Mouse (Mus musculus): ENCODE results near the gene Hist1h2be. TPM values are rescaled to one million over a fixed set of nuclear protein-coding genes. Genes with fewer than 3 reads are reported as not detected.
A peak's percentile ranks its signal among the peaks of the same experiment; 100 is the strongest.
"Not testable (repeated sequence)": the region's sequence is repeated elsewhere in the genome, so short reads cannot be mapped to it uniquely, and the experiment has no call there.

The Hist1h2be gene
- polyA plus RNA-seq, 1 experiment from 2014 or later, result 1.8 TPM

GRCm38 (mm10) chr13:23539821-23540220 is 81.1 kb downstream of the Hist1h2be start:
- H3K9me3 ChIP-seq (ENCODE audit: control insufficient read depth, low read length); H3K4me3 ChIP-seq (ENCODE audit: control insufficient read depth in 1 of 2, insufficient read depth in 1 of 2, low read depth in 1 of 2, low read length in 2 of 2); H3K9ac ChIP-seq (ENCODE audit: low read length); H3K4me2 ChIP-seq (ENCODE audit: low read length); H3K27ac ChIP-seq (replicated peaks in 1 of 2; ENCODE audit: control insufficient read depth in 1 of 2, insufficient read depth in 1 of 2, low read depth in 2 of 2, low read length in 2 of 2); H3K27me3 ChIP-seq (ENCODE audit: control insufficient read depth, insufficient read depth, low read length); H3K36me3 ChIP-seq (ENCODE audit: control insufficient read depth, insufficient read depth, low read length); ATAC-seq (ENCODE audit: insufficient number of reproducible peaks, insufficient read depth, low FRiP score, low read depth): not testable (repeated sequence)
- peaks cover 0 to 13% of the 10 kb centered on the region in 2 experiments; a peak in 2 of 4 replicates for H3K4me1 ChIP-seq (ENCODE audit: control insufficient read depth in 2 of 2, insufficient read depth in 2 of 2, low read length in 2 of 2)
- 60% methylated on average over 1 of the region's 1 CpGs for WGBS

GRCm38 (mm10) chr13:23538249-23538648 is 82.7 kb downstream of the Hist1h2be start:
- Histone ChIP-seq H3K4me2 (ENCODE audit: low read length) (no peak overlapping the region), H3K9me3 (ENCODE audit: control insufficient read depth, low read length) (no peaks in the 10 kb centered on the region), H3K4me3 (ENCODE audit: control insufficient read depth in 1 of 2, insufficient read depth in 1 of 2, low read depth in 1 of 2, low read length in 2 of 2) (no peak overlapping the region), H3K27ac (replicated peaks in 1 of 2; ENCODE audit: control insufficient read depth in 1 of 2, insufficient read depth in 1 of 2, low read depth in 2 of 2, low read length in 2 of 2) (no peak overlapping the region), H3K27me3 (ENCODE audit: control insufficient read depth, insufficient read depth, low read length) (no peaks in the 10 kb centered on the region), H3K4me1 (ENCODE audit: control insufficient read depth in 2 of 2, insufficient read depth in 2 of 2, low read length in 2 of 2) (peaks cover 0 to 20% of the 10 kb centered on the region in 2 experiments; a peak in 3 of 4 replicates), H3K9ac (ENCODE audit: low read length) (no peak overlapping the region), H3K36me3 (ENCODE audit: control insufficient read depth, insufficient read depth, low read length) (no peaks in the 10 kb centered on the region)
- 87% methylated on average over 5 of the region's 5 CpGs for WGBS
- no peak for ATAC-seq (ENCODE audit: insufficient number of reproducible peaks, insufficient read depth, low FRiP score, low read depth)

GRCm38 (mm10) chr13:23537006-23537710 is 83.8 kb downstream of the Hist1h2be start:
- Histone ChIP-seq H3K36me3 (ENCODE audit: control insufficient read depth, insufficient read depth, low read length) (no peaks in the 10 kb centered on the region), H3K9ac (ENCODE audit: low read length) (peak overlapping the region; percentile 78; the same call in 1 of the 2 replicates), H3K4me1 (ENCODE audit: control insufficient read depth in 2 of 2, insufficient read depth in 2 of 2, low read length in 2 of 2) (peaks cover 5 to 28% of the 10 kb centered on the region in 2 experiments), H3K27me3 (ENCODE audit: control insufficient read depth, insufficient read depth, low read length) (no peaks in the 10 kb centered on the region), H3K9me3 (ENCODE audit: control insufficient read depth, low read length) (no peaks in the 10 kb centered on the region), H3K4me3 (ENCODE audit: control insufficient read depth in 1 of 2, insufficient read depth in 1 of 2, low read depth in 1 of 2, low read length in 2 of 2) (peak overlapping the region in 1 of 2 experiments; percentile 48; a peak in 2 of 4 replicates), H3K27ac (replicated peaks in 1 of 2; ENCODE audit: control insufficient read depth in 1 of 2, insufficient read depth in 1 of 2, low read depth in 2 of 2, low read length in 2 of 2) (no peak overlapping the region), H3K4me2 (ENCODE audit: low read length) (peak overlapping the region; percentile 71)
- ATAC-seq (ENCODE audit: insufficient number of reproducible peaks, insufficient read depth, low FRiP score, low read depth), result no peak
- 80% methylated on average over 3 of the region's 3 CpGs for WGBS

- Histone ChIP-seq H3K9me3 (ENCODE audit: control insufficient read depth, low read length) (no peaks in the 10 kb centered on the region), H3K4me2 (ENCODE audit: low read length) (peak overlapping the region; percentile 71), H3K4me3 (ENCODE audit: control insufficient read depth in 1 of 2, insufficient read depth in 1 of 2, low read depth in 1 of 2, low read length in 2 of 2) (peak overlapping the region; percentile 8 to 48; a peak in 3 of 4 replicates), H3K27ac (replicated peaks in 1 of 2; ENCODE audit: control insufficient read depth in 1 of 2, insufficient read depth in 1 of 2, low read depth in 2 of 2, low read length in 2 of 2) (peak overlapping the region in 1 of 2 experiments; percentile 77; a peak in 1 of 4 replicates), H3K9ac (ENCODE audit: low read length) (peak overlapping the region; percentile 78), H3K4me1 (ENCODE audit: control insufficient read depth in 2 of 2, insufficient read depth in 2 of 2, low read length in 2 of 2) (peaks cover 5 to 30% of the 10 kb centered on the region in 2 experiments), H3K27me3 (ENCODE audit: control insufficient read depth, insufficient read depth, low read length) (no peaks in the 10 kb centered on the region), H3K36me3 (ENCODE audit: control insufficient read depth, insufficient read depth, low read length) (no peaks in the 10 kb centered on the region)
- WGBS, result 23% methylated on average over 7 of the region's 7 CpGs
- no peak for ATAC-seq (ENCODE audit: insufficient number of reproducible peaks, insufficient read depth, low FRiP score, low read depth)
Measured at GRCm38 (mm10) chr13:23536076-23536822, 84.7 kb downstream of the Hist1h2be start.

- Histone ChIP-seq H3K9ac (ENCODE audit: low read length) (peak within 1 kb of the TSS; percentile 78), H3K4me3 (ENCODE audit: control insufficient read depth in 1 of 2, insufficient read depth in 1 of 2, low read depth in 1 of 2, low read length in 2 of 2) (peak within 1 kb of the TSS; percentile 48 to 51), H3K4me2 (ENCODE audit: low read length) (peak within 1 kb of the TSS; percentile 71), H3K27ac (replicated peaks in 1 of 2; ENCODE audit: control insufficient read depth in 1 of 2, insufficient read depth in 1 of 2, low read depth in 2 of 2, low read length in 2 of 2) (peak within 1 kb of the TSS; percentile 68 to 95), H3K4me1 (ENCODE audit: control insufficient read depth in 2 of 2, insufficient read depth in 2 of 2, low read length in 2 of 2) (peaks cover 5 to 30% of the 10 kb centered on the region in 2 experiments)
- H3K27me3 ChIP-seq (ENCODE audit: control insufficient read depth, insufficient read depth, low read length); H3K36me3 ChIP-seq (ENCODE audit: control insufficient read depth, insufficient read depth, low read length); H3K9me3 ChIP-seq (ENCODE audit: control insufficient read depth, low read length): not testable (repeated sequence)
- under 1% methylated on average over 37 of the region's 62 CpGs for WGBS
- peak; percentile 85 for ATAC-seq (ENCODE audit: insufficient number of reproducible peaks, insufficient read depth, low FRiP score, low read depth)
Measured at GRCm38 (mm10) chr13:23535137-23536075, 85.5 kb downstream of the Hist1h2be start, which contains the start of gene Hist1h3g. TSS of gene Hist1h3g (plus strand) at chr13:23535422.

- Histone ChIP-seq H3K4me3 (ENCODE audit: control insufficient read depth in 1 of 2, insufficient read depth in 1 of 2, low read depth in 1 of 2, low read length in 2 of 2) (peak overlapping the region; percentile 24 to 48; a peak in 3 of 4 replicates), H3K9ac (ENCODE audit: low read length) (peak overlapping the region; percentile 71), H3K9me3 (ENCODE audit: control insufficient read depth, low read length) (no peaks in the 10 kb centered on the region), H3K27ac (replicated peaks in 1 of 2; ENCODE audit: control insufficient read depth in 1 of 2, insufficient read depth in 1 of 2, low read depth in 2 of 2, low read length in 2 of 2) (peak overlapping the region; percentile 68 to 95), H3K4me1 (ENCODE audit: control insufficient read depth in 2 of 2, insufficient read depth in 2 of 2, low read length in 2 of 2) (peaks cover 5 to 30% of the 10 kb centered on the region in 2 experiments), H3K27me3 (ENCODE audit: control insufficient read depth, insufficient read depth, low read length) (no peaks in the 10 kb centered on the region), H3K36me3 (ENCODE audit: control insufficient read depth, insufficient read depth, low read length) (no peaks in the 10 kb centered on the region), H3K4me2 (ENCODE audit: low read length) (peak overlapping the region; percentile 71)
- ATAC-seq (ENCODE audit: insufficient number of reproducible peaks, insufficient read depth, low FRiP score, low read depth), result no peak
- 1% methylated on average over 15 of the region's 15 CpGs for WGBS
Measured at GRCm38 (mm10) chr13:23534368-23535131, 86.4 kb downstream of the Hist1h2be start.

Measured in heart, embryonic 14.5 days (tissue).